Mouse (Mus musculus) urinary bladder, adult 2 months (tissue): ENCODE measurements at regions not wholly inside any gene's neighbourhood (a gene's known extent, or its start where the extent isn't known, plus 50 kb on each side); places are given as distances from the start of the nearest gene placed in this dataset.

ENCODE experiments used
- DNase-seq: peaks from one replicate; pipeline ENCODE4 v3.0.0; 2022; ENCODE audit warnings: low spot score

DNA sequence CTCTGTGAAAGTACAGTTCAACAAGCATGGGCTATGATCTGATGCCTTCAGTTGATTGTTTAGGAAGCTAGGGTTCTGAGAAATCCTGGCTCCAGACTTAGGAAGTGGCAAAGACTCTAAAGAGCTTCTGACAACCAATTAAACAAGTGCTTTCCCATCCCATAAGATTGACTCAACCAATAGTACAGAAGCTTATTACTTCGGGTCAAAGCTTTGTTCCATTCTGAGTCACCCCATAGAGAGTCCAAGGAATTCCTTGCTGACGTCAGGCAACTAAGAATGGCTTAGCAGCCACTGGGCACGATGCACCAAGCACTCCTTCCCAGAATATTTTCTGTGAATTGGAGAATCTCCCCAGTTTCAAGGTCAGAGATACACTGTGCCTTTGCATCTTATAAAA, 59.0 kb upstream of the Ntm start:
- no peak for DNase-seq

DNA sequence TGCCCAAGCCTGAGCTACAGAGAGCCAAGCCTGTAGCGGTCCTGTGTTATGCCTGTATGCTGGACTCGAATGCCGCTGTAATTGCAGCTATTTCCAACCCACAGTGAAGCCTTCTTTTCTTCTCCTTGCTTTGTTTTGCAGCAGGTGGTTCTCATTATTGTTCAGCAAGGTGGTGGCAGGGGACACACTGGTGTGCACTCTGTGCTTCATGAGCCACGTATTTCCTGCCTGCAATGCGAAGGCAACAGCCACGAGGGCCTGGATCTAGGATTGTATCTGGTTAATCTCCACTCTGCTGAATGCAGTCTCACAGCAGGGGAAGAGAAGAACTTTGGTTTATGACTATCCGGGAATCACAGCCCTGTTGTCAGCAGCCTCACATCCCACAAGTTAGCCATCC, 62.3 kb upstream of the Ntm start:
- DNase-seq = no peak

DNA sequence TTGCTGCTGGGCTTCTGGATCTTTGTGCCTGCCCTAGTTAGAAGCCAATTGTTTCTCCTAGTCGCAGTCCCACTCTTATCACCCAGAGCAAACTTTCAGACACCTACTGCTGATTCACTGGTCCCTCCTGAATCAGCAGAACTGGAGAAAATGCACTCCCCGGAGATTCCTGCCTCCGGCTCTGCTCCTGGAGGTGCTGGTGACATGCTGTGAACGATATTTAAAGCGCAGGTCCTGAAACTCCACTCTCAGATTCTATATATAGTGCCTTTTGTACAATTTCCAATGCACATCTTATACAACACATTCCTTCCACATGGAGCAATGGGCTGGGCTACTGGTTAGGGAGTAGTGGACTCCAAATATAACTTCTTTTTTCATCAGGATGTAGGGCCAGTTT, 64.0 kb upstream of the Ntm start:
- DNase-seq = no peak

DNA sequence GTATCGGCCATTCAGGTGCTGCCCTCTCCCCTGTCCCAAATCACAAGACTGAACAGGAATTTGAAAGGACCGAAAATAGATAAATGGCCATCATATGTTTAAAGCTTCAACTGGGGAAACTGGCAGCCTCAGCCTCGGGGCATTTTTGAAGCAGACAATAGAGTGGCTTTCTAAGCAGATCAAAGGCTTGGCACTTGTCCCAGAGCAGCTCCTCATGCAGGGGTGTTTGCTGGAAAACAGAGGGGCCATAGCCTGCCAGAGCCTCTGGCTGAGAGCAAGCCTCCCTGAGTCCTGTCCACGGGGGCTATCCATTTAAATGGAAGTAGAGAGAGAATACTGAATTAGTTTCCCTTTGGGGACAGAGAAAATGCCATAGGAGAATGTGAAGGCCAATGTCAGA, 77.5 kb upstream of the Ntm start:
- no peak for DNase-seq

DNA sequence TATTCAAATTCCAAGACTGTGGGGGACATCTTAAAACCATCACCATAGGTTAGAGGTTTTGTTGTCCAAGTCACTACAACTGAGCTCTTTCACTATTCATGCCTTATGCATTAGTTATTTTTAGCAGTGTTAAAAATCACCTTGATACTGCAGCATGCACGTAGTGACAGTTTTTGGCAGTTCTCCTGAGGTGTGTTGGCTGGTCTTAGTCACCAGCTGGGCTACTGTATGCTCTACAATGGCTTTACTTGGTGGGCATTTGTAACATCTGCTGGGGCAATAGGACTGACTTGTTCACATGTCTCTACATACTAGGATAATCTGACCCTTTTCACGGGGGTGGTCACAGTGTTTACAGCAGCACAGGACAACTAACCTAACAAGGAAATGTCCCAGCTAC, 101.6 kb upstream of the Ntm start:
- no peak for DNase-seq

DNA sequence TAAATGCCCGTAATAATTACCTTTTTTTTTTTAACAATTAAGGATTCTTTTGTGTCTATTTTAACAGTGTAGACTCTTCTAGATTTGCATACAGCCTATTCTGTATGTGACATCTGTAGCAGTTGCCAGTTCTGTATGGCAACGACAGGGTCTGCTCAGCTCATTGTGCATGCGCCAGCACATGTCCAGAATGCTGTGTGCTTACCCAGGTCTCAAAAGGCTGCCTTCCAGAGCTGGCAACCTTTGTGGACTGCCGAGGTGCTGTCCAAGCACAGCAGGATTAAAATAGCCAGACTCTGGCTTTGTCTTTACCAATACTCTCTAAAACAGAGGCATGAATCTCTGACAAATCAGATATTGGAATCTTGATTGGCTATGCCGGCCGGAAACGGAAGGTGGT, 105.0 kb upstream of the Ntm start:
- DNase-seq = no peak

DNA sequence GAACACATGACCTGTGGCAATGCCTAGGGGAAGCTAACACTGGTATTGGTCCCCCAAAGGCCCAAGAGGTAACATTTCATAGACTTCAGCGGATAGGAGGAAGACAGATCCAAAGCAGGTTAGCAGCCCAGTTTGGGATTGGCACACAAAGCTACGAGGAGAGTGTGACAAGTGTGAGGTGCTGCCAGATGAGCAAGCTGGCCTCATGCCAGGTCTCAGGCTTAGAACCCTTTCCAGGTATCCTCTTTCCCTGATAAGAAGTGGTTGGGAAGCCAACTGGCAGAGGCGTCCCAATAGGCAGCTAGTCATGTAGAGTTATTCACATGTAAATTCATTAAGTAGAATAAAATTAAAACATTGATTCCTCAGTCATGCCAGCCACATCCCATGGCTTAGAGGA, 112.3 kb upstream of the Ntm start:
- no peak for DNase-seq

DNA sequence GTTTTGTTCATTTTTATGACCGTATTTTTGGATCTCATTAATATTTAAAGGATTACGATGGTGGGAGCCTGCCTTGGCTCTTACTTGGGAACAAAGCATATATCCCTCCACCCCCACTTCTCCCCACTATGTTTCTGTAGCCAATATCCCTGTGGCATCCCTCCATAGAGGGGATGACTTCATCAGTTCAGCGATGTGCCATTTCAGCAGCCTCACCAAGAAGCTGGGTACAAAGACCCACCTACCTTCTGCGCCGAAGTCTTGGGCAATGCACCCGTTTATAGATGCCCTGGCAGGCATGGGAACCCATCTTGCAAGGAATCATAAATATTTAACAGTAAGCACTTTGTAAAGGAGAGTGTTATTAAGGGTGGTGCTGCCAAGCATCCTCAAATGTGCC, 113.1 kb upstream of the Ntm start:
- DNase-seq = no peak

DNA sequence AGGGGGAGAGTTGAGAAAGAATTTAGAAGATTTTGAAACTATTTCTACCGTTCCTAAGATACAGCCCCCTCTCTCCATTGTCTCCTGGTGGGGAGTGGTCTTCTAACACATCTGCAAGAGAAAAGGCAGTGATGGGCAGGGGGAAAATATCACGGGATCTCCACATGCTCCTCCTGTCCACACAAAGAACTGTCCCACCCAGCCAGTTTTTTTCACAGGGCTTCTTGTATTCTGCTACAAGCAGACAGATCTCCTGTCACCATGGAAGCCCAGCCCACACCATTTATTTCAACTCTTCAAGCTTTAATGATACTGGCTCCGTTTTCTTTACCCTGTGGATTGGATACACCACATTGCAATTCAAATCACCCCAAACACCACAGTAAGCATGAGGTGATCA, 113.5 kb upstream of the Ntm start:
- no peak for DNase-seq

DNA sequence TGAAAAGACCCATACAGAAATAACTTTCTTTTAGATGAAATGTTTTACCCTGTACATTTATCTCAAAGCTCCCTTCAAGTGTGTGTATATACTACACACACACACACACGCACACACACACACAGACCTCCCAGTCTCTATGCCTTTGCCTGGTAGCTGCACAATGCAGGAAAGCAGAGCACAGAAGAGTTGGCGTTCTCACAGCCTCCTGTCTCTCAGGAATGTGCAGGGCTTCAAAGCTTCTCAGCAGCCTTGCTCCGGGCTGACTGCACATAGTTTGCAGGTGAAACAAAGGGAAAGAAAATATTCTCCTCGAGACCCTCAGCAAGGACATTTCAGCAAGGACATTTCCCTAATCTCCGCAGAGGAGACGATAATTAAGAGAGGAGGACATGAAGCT, 139.0 kb upstream of the Ntm start:
- DNase-seq = no peak

DNA sequence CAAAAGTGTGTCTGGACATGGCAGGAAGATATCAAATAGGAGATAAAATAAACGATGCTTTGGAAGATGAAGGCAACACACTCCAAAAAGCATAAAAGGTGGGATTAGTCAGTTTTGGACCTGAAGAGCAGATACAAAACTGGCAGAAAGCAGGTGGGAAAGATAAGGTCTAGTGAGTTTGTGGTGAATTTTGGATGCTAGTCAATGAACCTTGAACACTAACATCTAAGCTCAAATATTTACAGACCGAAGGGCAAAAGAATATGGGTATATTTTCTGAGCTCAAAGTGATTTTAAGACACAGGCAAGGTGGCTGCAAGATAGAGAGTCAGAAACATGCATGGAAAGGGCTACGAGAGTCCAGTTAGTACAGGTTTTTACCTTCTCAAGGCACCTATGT, 159.4 kb upstream of the Ntm start:
- no peak for DNase-seq

DNA sequence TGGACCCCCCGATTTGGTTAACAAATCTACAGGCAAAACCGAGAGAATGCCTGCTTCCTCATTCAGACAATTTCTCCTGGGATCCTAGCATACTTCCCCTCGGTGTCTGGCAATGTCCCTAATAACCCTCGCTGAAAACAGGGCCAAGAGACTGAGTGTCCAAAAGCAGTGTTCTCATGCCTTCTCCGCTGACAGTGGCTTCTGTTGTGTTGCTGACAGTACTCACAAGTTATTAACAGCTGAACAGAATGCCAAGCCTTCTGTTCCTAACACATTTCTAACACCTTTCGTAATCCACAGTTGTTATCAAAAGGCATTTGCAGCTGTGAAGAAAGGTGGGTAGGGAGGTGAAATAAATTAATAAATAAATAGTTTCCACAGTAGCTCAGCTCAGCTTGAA, 166.2 kb upstream of the Ntm start:
- DNase-seq = no peak

DNA sequence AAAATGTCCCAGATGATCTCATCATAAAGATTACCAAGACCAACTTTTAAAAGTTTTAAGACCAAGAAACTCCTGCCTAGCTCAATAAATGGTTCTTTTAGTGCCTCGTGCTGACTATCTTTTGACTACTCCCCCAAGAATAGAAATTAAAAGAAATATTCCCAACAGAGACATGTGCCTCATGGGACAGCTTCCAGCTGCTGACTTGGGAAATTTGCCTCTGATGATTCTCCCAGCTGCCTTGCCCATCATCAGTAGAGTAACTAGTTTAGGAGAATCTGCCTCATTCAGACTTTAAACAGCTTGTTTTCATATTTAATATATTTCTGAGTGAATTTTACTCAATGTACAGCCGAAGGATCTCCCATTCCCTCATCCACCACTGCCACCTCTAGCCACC, 168.7 kb upstream of the Ntm start:
- DNase-seq = no peak

DNA sequence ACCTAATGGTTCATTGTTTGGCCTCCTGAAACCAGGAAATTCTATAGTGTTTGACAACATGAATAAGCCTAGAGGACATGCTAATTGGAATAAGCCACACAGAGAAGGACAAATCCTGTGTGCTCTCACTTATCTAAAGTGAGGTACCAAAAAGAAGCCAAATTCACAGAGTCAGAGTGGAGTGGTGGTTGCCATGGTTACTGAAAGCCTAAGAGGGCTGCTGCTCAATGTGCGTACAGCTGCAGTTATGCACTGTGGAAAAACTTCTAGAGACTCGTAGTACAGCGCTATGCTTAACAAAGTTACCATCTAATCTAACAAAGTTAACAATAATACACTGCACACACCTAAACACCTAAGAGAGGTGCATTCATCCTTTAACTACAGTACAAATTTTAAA, 171.4 kb upstream of the Ntm start:
- DNase-seq = no peak

DNA sequence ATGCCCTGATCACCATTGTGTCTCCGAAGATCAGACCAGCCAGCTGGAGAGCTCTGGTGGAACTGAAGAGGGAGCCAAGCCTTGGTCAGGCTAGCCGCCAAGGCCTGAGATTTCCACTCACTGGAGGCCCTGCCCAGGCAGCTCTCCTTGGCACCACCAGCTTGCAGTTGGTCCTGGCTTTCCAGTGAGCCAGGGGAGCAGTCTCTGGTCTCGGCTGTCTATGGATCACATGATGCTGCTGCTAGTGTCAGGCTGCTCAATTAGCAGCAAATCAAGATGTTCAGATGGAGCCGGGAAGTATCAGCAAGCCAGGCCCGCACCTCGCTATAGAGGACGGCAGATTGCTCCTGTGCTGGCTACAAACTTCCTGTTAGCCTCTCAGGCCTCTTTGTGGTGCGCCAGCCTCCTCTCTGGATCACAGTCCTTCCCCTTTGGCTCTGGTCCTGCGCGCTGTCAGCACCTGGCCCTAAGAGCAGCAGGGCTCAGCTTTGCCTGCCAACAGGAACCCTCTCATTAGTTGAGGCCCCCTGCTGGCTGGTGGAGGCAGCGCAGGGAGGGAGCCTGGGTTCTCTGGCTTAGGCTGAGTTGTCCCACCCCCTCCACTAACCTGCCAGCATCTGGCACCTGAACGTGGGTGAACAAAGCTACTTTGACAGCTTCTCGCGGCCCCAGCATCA, 174.8 kb upstream of the Ntm start:
- DNase-seq = peak; percentile 63

DNA sequence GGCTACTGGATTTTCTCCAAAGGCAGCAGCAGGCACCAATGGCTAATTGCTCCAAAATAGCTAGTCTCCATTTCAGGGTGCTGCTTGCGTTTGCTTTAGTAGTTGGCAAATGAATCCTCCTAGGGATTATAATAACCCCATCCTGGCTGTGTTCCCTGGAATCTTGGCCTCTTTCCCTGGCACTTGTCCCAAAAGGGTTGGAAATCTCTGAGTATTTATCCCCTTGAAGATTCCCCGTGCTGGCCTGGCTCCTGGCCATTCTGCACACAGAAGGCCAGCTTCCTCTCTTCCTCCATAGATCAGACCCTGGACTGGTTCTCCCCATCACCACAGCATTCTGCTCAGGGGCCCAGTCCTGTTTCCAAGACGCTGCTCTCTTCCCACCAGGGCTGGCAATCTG, 177.2 kb upstream of the Ntm start:
- DNase-seq = peak; percentile 58

DNA sequence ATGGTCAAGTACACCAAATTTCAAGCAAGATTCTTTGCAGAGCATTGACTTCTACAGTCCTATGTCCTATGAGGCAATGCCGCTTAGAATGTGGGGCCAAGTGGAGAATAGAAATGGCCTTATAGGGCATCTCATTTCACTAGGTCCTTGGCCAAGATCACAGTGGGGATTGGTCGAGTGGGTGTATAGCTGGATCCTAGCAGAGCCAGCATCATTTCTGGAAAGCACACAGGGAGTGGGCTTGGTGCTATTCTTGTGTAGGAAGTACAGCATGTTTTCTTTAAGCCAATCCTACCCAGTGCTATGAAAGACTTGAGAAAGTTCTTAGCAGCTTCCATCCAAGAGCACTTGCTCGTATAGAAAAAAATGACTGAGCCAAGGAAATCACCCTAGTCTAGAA, 178.2 kb upstream of the Ntm start:
- no peak for DNase-seq

DNA sequence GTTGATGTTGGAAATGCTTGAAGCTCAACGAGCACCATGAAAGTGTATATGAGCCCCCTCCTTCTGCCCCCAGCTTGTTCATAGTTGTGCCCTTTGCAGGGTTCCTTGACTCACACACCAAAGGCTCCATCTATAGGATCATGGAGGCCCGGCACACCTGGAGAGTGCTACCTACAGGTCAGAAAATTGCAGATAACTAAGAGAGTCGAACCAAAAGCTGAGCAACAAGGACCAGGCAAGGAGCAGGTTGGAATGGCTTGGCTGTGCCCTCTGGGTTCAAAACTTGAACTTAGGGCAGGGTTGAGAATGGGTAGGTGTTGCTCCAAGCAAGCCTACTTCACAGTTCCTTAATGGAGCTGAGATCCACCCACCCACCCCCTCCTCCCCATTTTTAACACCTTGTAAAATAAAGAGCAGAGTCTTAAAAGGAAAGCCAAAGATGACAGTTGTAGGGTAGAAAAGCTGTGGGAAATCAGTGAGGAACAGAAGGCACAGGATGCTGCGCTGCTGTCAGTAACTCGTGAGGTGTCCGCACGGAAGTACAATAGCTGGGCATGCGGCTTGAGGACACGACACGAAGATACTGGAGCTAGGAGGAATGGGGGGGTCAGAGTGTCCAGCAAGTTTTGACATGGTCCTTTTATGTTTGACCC, 180.0 kb upstream of the Ntm start:
- DNase-seq = no peak

DNA sequence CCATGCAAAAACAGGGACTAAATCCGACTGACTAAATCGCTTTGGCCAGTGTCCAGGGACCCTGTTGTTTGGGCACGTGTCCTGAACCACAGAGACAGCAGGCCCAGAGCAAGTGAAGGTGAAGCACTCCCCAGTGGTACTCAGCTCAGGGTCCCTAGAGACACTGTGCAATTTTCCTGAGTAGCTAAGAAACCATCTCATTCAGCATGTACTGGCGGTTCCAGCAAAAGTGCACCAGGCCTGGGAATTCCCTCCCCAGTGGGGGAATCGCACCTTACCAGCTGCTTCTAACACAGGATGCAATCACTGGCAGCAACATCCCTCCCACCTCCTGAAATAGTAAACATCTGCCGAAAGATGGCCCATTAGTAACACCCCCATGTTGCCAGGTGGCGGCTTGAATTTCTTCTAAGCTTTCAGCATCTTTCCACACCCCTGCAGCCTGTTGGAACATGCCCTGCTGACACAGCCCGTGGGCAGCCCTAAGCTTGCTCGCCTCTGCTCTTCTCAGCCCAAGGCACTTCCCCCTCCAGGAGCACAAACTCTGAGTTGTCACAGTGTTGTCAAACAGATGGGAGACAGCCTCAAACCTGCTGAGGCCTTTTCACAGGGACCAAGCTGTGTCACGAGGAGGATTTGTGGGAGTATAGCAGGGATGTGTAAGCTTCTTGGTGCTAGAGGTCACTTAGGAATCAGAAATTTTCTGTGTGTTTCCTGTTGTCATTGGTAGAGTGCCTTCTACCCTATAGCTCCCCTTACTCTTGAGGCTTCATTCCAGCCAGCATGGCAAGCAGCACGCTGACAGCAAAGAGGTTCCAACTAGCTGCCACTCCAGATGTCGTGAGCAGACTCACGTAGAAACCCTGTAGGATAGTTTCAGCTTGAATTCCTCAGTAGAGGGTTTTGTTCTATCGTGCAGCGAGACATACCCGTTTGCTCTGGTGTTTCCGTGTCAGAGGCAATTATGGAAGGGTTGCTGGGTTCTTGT, 186.8 kb upstream of the Ntm start:
- DNase-seq = no peak

DNA sequence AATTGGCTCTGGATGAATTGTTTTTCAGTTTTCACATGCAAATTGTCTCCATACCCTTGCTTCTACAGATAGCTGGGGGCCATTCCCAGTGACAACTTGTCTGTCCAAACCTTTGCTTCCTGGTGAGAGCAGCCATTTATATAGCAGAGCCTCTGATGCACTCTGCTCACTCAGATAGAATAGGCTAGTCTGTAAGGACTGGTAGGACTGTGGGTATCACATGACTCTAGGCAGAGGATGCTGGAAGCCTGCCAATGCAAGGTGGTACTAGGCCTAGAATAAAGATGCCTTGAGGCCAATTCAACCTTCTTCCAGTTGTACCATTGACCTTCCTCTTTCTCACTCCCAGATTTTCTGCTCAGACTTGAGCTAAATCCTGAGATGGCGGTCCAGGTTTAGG, 188.2 kb upstream of the Ntm start:
- no peak for DNase-seq

DNA sequence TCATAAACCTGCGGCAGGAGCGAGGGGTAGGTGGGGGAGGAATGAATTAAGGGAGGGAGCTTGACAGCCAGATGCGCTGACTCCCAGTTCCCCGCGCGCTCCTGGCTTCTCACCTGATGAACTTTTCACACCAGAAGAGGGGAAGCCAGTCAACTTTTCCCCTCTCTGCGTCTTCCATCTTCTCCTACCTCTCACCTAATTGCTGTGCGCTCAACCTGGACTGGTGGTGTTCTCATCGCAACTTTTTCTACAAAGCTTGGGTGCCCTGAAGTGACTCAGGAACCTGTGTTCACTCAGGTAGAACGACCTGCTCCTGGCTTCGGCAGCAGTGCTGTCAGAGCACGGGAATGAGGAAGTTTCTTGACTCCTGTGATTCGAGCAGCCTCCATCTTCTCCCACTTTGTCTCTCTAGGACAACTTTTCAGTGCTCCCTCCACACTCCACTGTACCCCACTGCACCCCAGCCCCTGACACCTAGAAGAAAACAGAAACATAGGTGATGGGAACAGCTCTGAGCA, 203.4 kb upstream of the Ntm start:
- no peak for DNase-seq

DNA sequence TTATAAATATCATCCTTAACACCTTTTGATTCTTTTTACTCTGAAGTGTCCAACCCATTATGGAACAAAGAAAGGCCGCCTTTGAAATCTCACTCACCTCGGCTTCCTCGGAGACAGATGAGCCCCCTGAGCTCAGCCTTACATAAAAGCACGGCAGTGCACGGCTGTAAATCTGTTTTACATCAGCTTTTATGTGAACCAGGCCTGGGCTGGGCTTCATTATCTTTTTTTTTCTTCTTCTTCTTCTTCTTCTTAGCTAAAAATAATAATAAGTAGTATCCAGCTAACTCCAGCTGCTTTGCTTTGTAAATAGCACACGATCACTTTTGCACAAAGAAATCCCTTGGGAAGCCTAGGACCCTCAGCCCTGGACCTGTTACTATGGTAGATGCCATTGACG, 204.3 kb upstream of the Ntm start:
- no peak for DNase-seq

DNA sequence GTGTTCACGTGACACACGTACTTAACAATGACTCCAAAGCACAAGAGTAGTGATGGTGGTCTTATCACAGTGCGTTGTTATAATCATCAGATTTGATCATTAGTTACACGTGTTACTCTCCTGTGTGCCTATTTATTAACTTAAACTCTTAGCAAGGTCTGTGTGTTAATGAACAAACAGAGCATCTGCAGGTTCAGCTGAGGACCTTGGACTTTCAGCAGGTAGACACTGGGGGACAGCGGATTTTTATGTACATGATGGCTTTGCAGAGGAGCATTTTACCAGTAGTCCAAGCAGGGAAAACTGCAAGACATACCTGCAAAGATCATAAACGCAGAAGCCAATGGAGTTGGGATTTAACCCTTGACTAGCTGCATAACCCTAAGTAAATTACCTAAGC, 211.7 kb upstream of the Ntm start:
- DNase-seq = no peak
